Mouse (Mus musculus) MEL (cell line): Measurements from ENCODE around the gene Dab2.

Experiments used
- CTCF ChIP-seq, 3 experiments: IDR thresholded peaks in 2 of 3; conservative IDR thresholded peaks in 1 of 3; 2 replicates each; pipeline ENCODE4 v1.5.1; 2011 to 2012; ENCODE audit warnings: low read length in 3 of 3, low read depth in 2 of 3, mild to moderate bottlenecking in 2 of 3, improper control_type of control experiment in 1 of 3, inconsistent platforms in 1 of 3, mixed read lengths in 1 of 3, moderate library complexity in 1 of 3; ENCODE audit not compliant: control insufficient read depth in 1 of 3, insufficient read depth in 1 of 3, poor library complexity in 1 of 3, severe bottlenecking in 1 of 3
- E2F4 ChIP-seq: IDR thresholded peaks from 2 replicates; pipeline ENCODE4 v1.6.1; 2011; ENCODE audit warnings: low read depth, low read length, improper control_type of control experiment, borderline replicate concordance
- EP300 ChIP-seq, 2 experiments: IDR thresholded peaks; 2 replicates each; pipeline ENCODE4 v1.6.1; 2011; ENCODE audit warnings: improper control_type of control experiment in 2 of 2, low read length in 2 of 2, low read depth in 1 of 2, mild to moderate bottlenecking in 1 of 2
- HCFC1 ChIP-seq: IDR thresholded peaks from 2 replicates; pipeline ENCODE4 v1.6.1; 2012; ENCODE audit warnings: low read depth, mild to moderate bottlenecking, inconsistent platforms, low read length, improper control_type of control experiment, moderate library complexity
- MEF2A ChIP-seq: IDR thresholded peaks from 2 replicates; pipeline ENCODE4 v1.6.1; 2014; ENCODE audit warnings: low read depth, mild to moderate bottlenecking, inconsistent platforms, low read length, improper control_type of control experiment; ENCODE audit not compliant: poor library complexity, insufficient replicate concordance, severe bottlenecking; ENCODE audit errors: extremely low read depth
- NRF1 ChIP-seq: IDR thresholded peaks from 2 replicates; pipeline ENCODE4 v1.6.1; 2014; ENCODE audit warnings: low read depth, mild to moderate bottlenecking, inconsistent platforms, low read length, improper control_type of control experiment, moderate library complexity; ENCODE audit not compliant: poor library complexity, insufficient read depth, severe bottlenecking
- SMC3 ChIP-seq: IDR thresholded peaks from 2 replicates; pipeline ENCODE4 v1.6.1; 2011; ENCODE audit warnings: low read depth, low read length, improper control_type of control experiment

DNA sequence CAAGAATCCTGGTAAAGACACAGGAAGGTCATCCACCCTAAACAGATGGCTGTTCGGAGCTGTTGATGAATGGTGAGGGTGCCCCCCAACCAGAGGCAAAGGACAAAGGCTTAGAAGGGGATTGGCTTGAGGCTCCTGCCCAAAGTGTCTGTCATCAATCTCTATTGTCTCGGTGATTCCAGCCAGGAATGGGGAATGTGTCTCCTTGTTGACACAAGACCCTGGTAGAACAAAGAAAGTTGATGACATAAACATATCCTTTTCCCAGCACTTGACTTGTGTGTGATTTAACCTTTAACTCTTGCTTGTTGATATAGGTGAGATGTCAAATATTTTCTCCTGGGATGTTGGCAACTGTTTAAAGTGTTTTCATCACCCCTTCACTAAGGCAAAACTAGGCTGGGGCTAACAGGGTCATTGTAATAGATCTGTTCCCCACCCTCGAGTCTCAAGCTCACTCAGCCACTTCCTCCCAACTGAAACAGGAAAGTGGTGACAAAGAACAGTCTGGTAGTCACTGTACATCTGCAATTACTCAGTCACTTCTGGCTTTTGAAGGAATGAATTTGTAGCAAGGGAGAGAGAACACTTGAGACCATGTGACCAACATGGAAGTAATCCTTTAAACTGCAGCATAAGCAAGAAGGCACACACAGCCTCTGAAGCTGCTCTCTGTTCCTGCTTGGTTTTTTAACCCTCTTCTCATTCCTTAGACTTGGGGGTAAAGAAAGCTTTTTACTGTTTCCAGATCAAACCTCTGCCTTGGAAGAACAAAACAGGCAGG lies 39.4 kb upstream of the Dab2 start:
- no peak for TF ChIP-seq E2F4
- TF ChIP-seq CTCF (IDR thresholded peaks at IDR 0.05 in 2 of 3, conservative IDR thresholded peaks at IDR 0.05 in 1 of 3; ENCODE audit: control insufficient read depth in 1 of 3, insufficient read depth in 1 of 3, low read depth in 2 of 3, low read length in 3 of 3, poor library complexity in 1 of 3, severe bottlenecking in 1 of 3): no peak
- TF ChIP-seq EP300 (IDR thresholded peaks at IDR 0.05; ENCODE audit: low read depth in 1 of 2, low read length in 2 of 2): no peak
- no peak for TF ChIP-seq HCFC1
- TF ChIP-seq SMC3: no peak
- no peak for TF ChIP-seq MEF2A
- no peak for TF ChIP-seq NRF1
